Mouse (Mus musculus) bone marrow macrophage, adult 2 months (primary cell): ENCODE measurements at regions not wholly inside any gene's neighbourhood (a gene's known extent, or its start where the extent isn't known, plus 50 kb on each side); places are given as distances from the start of the nearest gene placed in this dataset.
"Not testable (repeated sequence)": the region's sequence is repeated elsewhere in the genome, so short reads cannot be mapped to it uniquely, and the experiment has no call there.

Experiments
- CTCF ChIP-seq: IDR thresholded peaks from 2 replicates; pipeline ENCODE4 v1.5.1; 2012; ENCODE audit warnings: low read depth, mild to moderate bottlenecking, low read length, moderate library complexity
- POLR2A ChIP-seq: IDR thresholded peaks from 2 replicates; pipeline ENCODE4 v1.6.1; 2012; ENCODE audit warnings: mild to moderate bottlenecking, low read depth, low read length, borderline replicate concordance

- TF ChIP-seq CTCF, POLR2A: not testable (repeated sequence)
Observed at GRCm38 (mm10) chr6:133724627-133725026, 128.9 kb downstream of the Kap start.
